Mouse (Mus musculus) lung, embryonic 16.5 days (tissue): ENCODE measurements around the gene Gm21958. TPM values are rescaled to one million over a fixed set of nuclear protein-coding genes. Genes with fewer than 3 reads are reported as not detected.
A peak's percentile ranks its signal among the peaks of the same experiment; 100 is the strongest.

ENCODE experiments used
- ATAC-seq: fragments of 200-750 bp; cut with Nextera tagmentation; 2 replicates; pipeline ENCODE4 v1.8.0; 2017; ENCODE audit warnings: low read depth, mild to moderate bottlenecking, moderate library complexity
- H3K27ac ChIP-seq: fragments of 300-500 bp; sonication (generic); 2 replicates; pipeline ENCODE4 v1.5.1; 2014; ENCODE audit warnings: mild to moderate bottlenecking, control low read depth, low read length
- H3K27me3 ChIP-seq: fragments of 300-500 bp; sonication (generic); 2 replicates; pipeline ENCODE4 v1.6.1; 2014; ENCODE audit warnings: low read depth, low read length, mixed read lengths; ENCODE audit not compliant: control insufficient read depth, insufficient read depth
- H3K36me3 ChIP-seq: fragments of 300-500 bp; sonication (generic); 2 replicates; pipeline ENCODE4 v1.6.1; 2014; ENCODE audit warnings: low read length; ENCODE audit not compliant: control insufficient read depth, insufficient read depth
- H3K4me1 ChIP-seq: fragments of 300-500 bp; sonication (generic); replicated peaks from 2 replicates; pipeline ENCODE4 v1.6.1; 2014; ENCODE audit warnings: low read length, mixed read lengths; ENCODE audit not compliant: control insufficient read depth, insufficient read depth
- H3K4me2 ChIP-seq: fragments of 300-500 bp; sonication (generic); 2 replicates; pipeline ENCODE4 v1.6.1; 2014; ENCODE audit warnings: low read depth, low read length, control low read depth
- H3K4me3 ChIP-seq: fragments of 300-500 bp; sonication (generic); 2 replicates; pipeline ENCODE4 v1.5.1; 2014; ENCODE audit warnings: mild to moderate bottlenecking, low read length, control low read depth
- H3K9ac ChIP-seq: fragments of 300-500 bp; sonication (generic); 2 replicates; pipeline ENCODE4 v1.6.1; 2014; ENCODE audit warnings: low read length, control low read depth
- H3K9me3 ChIP-seq: fragments of 300-500 bp; sonication (generic); 2 replicates; pipeline ENCODE4 v1.6.1; 2016; ENCODE audit warnings: low read length; ENCODE audit not compliant: control insufficient read depth
- WGBS: fragments of 180-500 bp; shearing (Covaris S2); extraction: QIAGEN DNeasy Blood & Tissue Kit; methylation state at CpG from one replicate; pipeline ENCODE4 v1.1.7; 2014; 5-methylcytosine and 5-hydroxymethylcytosine counted together
- polyA plus RNA-seq: library from polyadenylated mRNA; unstranded; fragments of >200 nt; fragmentation: Nextera tagmentation; extraction: Ambion mirVana; gene quantifications from 2 replicates; pipeline ENCODE4 v1.2.1, GENCODE M21; 2015

The Gm21958 gene
- polyA plus RNA-seq, 1 experiment from 2014 or later: 0.67 TPM

DNA sequence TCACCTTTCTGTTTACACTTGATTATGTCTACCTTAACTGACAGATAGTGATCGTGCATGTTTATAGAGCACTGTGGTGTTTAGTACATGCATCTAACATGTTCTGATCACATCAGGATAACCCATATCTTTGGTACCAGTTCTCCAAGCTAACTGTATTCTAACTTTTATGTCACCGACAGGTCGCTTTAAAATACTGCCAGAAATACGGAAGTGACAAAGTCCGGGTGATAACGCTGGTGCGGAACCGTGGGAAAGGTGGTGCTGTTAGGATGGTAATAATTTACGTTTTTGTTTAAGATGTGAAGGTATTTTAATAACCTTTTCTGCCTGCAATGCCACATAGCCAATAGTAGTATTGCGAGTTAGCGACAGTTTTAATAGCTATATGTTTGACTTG is 27.8 kb upstream of the Gm21958 start:
- WGBS: 94% methylated on average over 11 of the region's 11 CpGs
- H3K36me3 ChIP-seq: peaks cover 48% of the 10 kb centered on the region
- ATAC-seq: no peak
- no peaks in the 10 kb centered on the region for H3K4me1 ChIP-seq
- no peak overlapping the region for H3K27ac ChIP-seq
- H3K9me3 ChIP-seq: no peaks in the 10 kb centered on the region
- H3K4me3 ChIP-seq: no peak overlapping the region
- H3K9ac ChIP-seq: no peak overlapping the region
- no peaks in the 10 kb centered on the region for H3K27me3 ChIP-seq
- H3K4me2 ChIP-seq: no peak overlapping the region

GRCm38 (mm10) chr3:54737317-54737716 is 23.2 kb upstream of the Gm21958 start:
- WGBS: 83% methylated on average over 8 of the region's 8 CpGs

GRCm38 (mm10) chr3:54736101-54736927 is 22.2 kb upstream of the Gm21958 start:
- Histone ChIP-seq H3K4me3 (peak overlapping the region; percentile 89), H3K36me3 (peaks cover 19% of the 10 kb centered on the region), H3K9me3 (no peaks in the 10 kb centered on the region), H3K27me3 (no peaks in the 10 kb centered on the region), H3K4me1 (no peaks in the 10 kb centered on the region; the same call in 1 of the 2 replicates), H3K9ac (peak overlapping the region; percentile 97), H3K4me2 (peak overlapping the region; percentile 83), H3K27ac (peak overlapping the region; percentile 100; the same call in 1 of the 2 replicates)
- ATAC-seq: no peak
- WGBS: 47% methylated on average over 18 of the region's 18 CpGs

More at GRCm38 (mm10) chr3:54737317-54737716, 23.2 kb upstream of the Gm21958 start:
- no peak overlapping the region for H3K9ac ChIP-seq
- no peak overlapping the region for H3K4me3 ChIP-seq
- no peak for ATAC-seq
- no peaks in the 10 kb centered on the region for H3K9me3 ChIP-seq
- H3K4me1 ChIP-seq: no peaks in the 10 kb centered on the region; the same call in 1 of the 2 replicates
- no peaks in the 10 kb centered on the region for H3K27me3 ChIP-seq
- no peak overlapping the region for H3K4me2 ChIP-seq
- no peak overlapping the region for H3K27ac ChIP-seq
- peaks cover 26% of the 10 kb centered on the region for H3K36me3 ChIP-seq

DNA sequence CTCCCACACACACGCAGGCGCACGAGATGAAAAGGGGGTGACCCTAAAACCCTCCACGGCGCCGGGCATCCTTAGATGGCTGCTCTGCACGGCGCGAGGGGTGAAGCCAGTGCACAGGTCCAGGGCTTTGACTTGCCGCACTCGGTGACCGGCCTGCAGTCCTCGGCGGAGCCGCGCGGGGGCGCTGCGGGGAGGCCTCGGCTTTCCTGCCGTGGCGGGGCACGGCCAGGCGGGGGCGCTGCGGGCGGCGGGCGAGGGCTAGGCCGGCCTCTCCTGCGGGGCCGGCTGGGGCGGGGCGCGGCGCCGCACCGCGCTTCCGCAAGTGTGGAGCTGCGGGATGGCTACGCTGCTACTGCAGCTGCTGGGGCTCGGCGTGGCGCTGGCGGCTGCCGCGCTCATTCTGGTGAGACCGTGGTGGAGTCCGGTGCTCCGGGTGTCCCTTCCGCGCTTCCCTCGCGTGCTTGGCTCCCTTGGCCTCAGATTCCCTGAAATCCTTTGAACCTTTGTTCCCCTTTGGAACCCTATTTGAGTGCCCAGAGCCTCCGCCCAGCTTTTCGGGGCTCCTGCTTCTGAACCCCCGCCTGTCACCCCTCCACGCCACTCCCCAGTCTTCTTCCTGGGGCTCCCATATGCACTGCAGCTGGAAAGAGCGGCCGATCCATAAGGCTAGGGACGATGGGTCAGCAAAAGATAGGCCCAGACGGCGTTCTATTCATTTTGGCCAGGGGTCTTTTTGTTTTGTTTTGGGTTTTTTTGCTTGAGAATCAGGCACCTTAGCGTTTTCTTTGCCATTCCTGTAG is 21.3 kb upstream of the Gm21958 start, which contains the start of the genes Exosc8 and Alg5:
Gene Exosc8 (minus strand): TSS at position 147 of the 800 bp plus-strand sequence.
Gene Alg5 (plus strand): TSS at position 293 of the 800 bp plus-strand sequence.
- H3K4me1 ChIP-seq: no peaks in the 10 kb centered on the region; the same call in 1 of the 2 replicates
- peak within 1 kb of the TSS; percentile 89 for H3K4me3 ChIP-seq
- H3K4me2 ChIP-seq: peak within 1 kb of the TSS; percentile 83
- H3K9me3 ChIP-seq: no peaks in the 10 kb centered on the region
- no peaks in the 10 kb centered on the region for H3K27me3 ChIP-seq
- peaks cover 15% of the 10 kb centered on the region for H3K36me3 ChIP-seq
- peak within 1 kb of the TSS; percentile 97 for H3K9ac ChIP-seq
- under 1% methylated on average over 56 of the region's 65 CpGs for whole genome bisulfite sequencing
- peak; percentile 90 for ATAC-seq
- H3K27ac ChIP-seq: peak within 1 kb of the TSS; percentile 100

DNA sequence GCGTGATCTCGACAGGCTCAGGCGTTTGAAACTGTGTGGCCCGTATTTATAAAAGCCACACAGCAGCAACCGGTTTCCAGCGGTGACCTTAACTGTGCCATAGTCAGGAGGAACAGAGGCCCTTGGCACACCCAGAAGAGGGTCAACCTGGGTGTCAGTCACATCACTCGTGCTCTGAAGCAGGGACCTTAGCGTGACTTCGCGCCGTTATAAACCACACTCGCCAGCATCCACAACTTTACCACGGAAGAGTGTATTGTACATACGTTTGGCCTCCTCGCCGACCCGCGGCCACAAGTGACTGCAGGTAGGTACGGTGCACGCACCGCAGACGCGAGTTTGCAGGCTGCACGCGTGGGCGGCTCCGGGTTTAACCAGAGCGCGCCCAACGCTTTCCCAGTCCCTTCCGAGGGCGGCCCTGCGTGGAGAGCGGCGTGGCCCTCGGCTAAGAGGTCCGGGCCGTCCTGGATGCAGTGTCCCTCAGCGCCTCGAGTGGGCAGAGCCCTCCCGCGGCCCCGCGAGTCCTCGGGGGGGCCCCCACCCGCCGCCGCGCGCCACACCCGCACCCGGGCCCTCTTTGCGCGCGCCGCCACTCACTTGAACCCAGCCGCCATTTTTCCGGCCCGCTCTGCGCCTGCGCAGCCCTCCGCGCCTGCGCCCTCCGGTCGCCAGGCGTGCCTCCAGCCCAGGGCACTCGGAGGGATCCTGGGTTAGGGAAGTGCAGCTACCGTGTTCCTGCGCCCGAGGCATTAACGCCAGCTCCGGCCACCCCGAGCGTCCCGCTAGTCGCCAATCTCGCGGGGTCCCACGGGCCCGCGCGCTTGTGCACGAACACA is 20.5 kb upstream of the Gm21958 start:
- Histone ChIP-seq H3K9me3 (no peaks in the 10 kb centered on the region), H3K4me1 (no peaks in the 10 kb centered on the region; the same call in 1 of the 2 replicates), H3K4me3 (peak overlapping the region; percentile 89), H3K27ac (peak overlapping the region; percentile 100), H3K9ac (peak overlapping the region; percentile 97), H3K36me3 (peaks cover 20% of the 10 kb centered on the region), H3K27me3 (no peaks in the 10 kb centered on the region), H3K4me2 (peak overlapping the region; percentile 83)
- under 1% methylated on average over 62 of the region's 84 CpGs for WGBS
- ATAC-seq: peak; percentile 94

- Histone ChIP-seq H3K27ac (no peak overlapping the region), H3K4me3 (no peak overlapping the region), H3K4me2 (no peak overlapping the region), H3K27me3 (no peaks in the 10 kb centered on the region), H3K9me3 (no peaks in the 10 kb centered on the region), H3K36me3 (peaks cover 36% of the 10 kb centered on the region), H3K9ac (no peak overlapping the region), H3K4me1 (no peaks in the 10 kb centered on the region; the same call in 1 of the 2 replicates)
- WGBS: 83% methylated on average over 4 of the region's 4 CpGs
- no peak for ATAC-seq
These were observed 18.2 kb upstream of the Gm21958 start for GRCm38 (mm10) chr3:54732371-54732770.

DNA sequence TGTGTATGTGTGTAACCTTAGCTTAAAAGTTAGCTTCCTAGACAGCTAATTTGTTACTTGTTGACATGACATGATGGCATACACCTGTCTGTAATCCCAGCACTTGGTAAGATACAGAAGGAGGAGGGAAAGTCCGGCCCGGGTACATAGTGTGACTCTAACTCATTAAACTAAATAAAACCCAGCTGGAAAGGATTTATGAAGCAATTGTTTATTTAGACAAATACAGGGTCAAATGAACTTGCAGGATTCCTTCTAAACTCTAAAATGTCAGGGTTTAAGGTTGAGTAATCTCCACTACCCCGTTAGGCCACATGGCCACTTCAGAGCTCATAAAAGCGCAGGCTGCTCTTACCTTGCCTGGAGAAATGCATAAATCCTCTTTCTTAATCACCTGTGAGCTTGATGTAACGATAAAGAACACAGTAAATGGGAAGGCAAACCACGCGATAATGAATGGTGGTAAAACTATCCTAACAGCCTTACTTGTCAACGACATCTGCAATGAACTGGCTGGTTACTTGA is 17.5 kb upstream of the Gm21958 start:
- no peak for ATAC-seq
- Histone ChIP-seq H3K27me3 (no peaks in the 10 kb centered on the region), H3K9me3 (no peaks in the 10 kb centered on the region), H3K9ac (no peak overlapping the region), H3K4me1 (no peaks in the 10 kb centered on the region; the same call in 1 of the 2 replicates), H3K4me2 (no peak overlapping the region), H3K27ac (no peak overlapping the region), H3K36me3 (peaks cover 42% of the 10 kb centered on the region), H3K4me3 (no peak overlapping the region)
- 61% methylated on average over 8 of the region's 8 CpGs for WGBS

DNA sequence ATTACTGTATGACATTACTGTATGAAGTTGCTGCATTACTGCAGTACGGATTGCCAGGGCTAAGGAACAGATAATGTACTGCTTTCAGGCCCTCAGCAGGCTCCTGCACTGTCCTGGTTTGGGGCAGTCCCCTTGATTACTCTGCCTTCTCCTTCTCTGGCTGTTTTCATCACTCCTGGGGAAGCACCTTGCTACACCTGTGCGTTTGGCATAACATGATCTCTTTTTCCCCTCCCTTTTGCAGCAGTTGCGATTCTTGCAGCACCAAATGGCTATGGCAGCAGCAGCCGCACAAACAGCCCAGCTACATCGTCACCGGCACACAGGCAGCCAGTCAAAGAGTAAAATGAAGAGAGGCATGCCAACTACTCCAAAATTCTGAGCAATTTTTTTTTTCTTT is 13.9 kb upstream of the Gm21958 start:
- 84% methylated on average over 6 of the region's 6 CpGs for WGBS
- Histone ChIP-seq H3K27ac (no peak overlapping the region), H3K4me1 (no peaks in the 10 kb centered on the region), H3K9ac (no peak overlapping the region), H3K9me3 (no peaks in the 10 kb centered on the region), H3K4me3 (no peak overlapping the region), H3K27me3 (no peaks in the 10 kb centered on the region), H3K4me2 (no peak overlapping the region), H3K36me3 (peaks cover 42% of the 10 kb centered on the region)
- ATAC-seq: no peak
